Mouse (Mus musculus) left cerebral cortex, postnatal 36 days (tissue): ENCODE measurements around the gene Vav2. TPM values are rescaled to one million over a fixed set of nuclear protein-coding genes. Genes with fewer than 3 reads are reported as not detected.

ENCODE experiments used
- DNase-seq, 2 experiments: peaks; one replicate each; pipeline ENCODE4 v3.0.0; 2021 to 2022; ENCODE audit warnings: low spot score in 2 of 2, mixed read lengths in 1 of 2
- intact Hi-C: fragments of 180-260 bp; cut with DNase I; formaldehyde crosslinking; loops from one replicate; pipeline ENCODE4 v1.15.1; 2025
- total RNA-seq, 2 experiments: library from RNA; stranded (reverse); gene quantifications; 2 replicates each; pipeline ENCODE4 v1.2.3; 2021

Gene Vav2
- 10 to 100 TPM in 1 of 2 experiments, 1 to 10 TPM in 1; 9.6 to 12.3 TPM for total RNA-seq

DNA sequence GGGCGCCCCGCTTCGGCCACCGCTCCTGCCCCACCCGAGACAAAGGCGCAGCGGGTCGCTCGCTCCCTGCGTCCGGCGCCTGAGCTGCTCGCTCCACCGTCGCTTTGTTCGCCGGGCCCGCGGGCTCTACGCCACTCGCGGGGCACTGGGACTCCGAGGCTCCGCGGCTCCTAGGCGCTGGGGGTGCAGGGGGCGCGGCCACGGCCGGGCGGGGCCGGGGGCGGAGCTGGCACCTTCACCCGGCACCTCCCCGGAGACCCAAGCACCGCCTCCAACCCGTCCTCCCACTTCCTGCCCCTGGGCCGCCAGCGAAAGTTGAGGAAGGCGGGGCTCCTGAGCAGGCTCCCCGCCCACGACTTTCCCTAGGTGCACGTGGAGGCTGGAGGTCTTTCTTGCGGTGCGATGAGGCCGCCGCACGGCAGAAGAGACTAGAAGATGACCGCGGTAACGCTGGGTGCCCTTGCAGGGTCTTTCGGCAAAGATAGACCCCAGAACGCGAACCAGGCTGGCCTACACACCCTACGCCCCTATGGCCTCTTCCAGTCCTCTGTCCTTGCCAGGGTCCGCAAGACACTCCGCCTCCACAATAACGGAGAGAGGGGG, at the start of gene Vav2:
Gene Vav2, minus strand, starts transcription at position 179 of the 603 bp plus-strand sequence.
- peak; percentile 68 to 72 for DNase-seq
- intact Hi-C loops: no loop called here

DNA sequence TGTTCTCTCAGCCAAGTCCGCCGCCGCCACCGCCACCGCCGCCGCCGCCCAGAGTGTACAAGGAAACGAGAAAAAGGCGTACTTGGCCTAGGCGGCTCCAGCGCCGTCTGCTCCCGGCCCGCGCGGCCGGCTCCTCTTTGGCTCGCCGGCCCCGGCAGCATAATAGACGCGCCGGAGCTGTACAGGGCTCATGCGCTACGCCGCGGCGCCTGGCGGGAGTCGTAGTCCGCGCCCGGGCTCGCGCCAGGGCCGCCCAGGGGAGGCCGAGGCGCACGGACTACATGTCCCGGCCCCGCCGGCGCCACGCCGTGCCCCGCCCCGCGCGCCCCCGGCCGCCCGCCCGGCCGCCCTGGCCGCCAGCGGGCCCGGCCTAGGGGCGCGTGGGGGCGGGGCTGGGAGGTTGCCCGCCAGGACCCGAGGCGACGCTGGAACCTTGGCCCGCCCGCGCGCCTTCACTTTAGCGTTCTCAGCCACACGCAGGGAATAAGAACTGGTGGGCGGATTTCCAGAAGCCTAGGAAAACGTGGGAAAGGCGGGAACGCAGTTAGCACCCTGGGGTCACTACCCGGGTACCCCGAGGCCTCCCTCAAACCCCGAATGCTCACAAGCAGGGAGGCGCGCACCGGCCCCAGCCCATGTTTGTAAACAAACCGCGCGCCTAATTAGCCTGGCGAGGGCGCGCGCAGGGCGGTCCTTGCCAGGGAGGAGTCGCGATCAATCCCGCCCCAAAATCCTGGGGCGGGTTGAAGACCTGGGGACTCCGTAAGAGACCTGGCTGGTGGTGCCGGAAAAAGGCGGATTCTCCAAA, 48.9 kb upstream of the Vav2 start:
- intact Hi-C loops: loop anchor here (1.0 kb wide), 1 partner anchor 40 kb away; the partner anchor contains the start of gene Wdr5
- peak; percentile 89 to 93 for DNase-seq

DNA sequence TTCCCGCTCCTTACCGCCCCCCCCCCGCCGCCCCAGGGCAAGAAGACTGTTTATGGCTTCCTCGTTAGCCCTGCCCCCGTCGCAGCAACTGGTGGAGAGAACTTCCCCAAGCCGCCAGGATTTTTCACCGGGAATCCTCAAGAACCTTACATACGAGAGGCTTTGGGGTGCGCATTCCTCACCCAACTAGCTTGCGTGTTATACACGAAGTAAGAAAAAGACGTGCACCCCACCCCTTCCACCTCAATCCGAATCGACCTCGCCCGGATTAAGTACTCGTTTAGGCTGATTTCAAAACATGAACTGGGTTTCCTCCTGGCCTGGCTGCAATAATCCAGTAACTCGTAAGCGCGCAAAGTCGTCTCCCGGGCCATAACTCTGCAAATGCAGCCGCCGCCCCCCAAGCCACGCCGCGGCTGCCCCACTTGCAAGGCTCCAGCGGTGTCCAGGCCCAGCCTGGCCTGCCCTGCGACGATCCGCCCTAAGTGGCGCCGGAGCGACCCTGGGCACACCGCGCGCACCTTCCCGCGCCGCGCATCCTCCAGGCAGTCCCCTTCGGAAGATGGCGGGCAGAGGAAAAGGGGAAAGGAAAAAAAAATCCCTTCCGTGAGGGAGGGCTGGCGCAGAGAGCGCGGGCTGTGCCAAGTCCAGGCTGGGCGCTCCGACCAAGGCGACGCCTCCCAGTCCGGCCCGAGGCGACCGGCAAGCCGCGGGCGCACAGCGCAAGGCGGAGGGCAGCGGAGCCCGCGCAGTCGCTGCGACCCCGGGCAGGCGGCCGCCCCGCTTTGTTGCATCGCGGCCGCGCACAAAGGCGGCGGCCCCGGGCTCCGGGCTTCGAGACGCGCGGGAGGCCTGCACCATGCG, 48.0 kb upstream of the Vav2 start:
- intact Hi-C loops: loop anchor here (1.0 kb wide), 1 partner anchor 40 kb away; the partner anchor contains the start of gene Wdr5
- peak in 1 of 2 experiments; percentile 11 for DNase-seq

DNA sequence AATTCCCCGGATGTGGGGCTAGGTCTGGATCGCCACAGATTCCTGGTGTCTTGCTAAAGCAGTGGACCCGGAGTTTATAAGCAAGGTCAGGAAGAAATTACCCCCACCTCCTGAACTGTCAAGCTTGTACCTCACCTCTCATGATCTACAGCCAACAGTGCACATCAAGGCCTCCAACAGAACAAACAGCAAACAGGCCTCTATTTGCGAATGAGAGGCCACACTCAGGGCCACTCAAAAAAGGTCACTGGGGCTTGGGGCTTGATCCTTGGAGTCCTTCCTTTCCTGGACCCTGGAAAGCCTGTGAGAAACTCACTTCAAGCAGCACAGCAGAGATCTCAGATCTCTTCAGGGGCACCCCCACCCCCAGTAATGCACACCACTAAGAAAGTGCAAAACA, 47.1 kb upstream of the Vav2 start:
- DNase-seq: no peak
- intact Hi-C loops: no loop called here

DNA sequence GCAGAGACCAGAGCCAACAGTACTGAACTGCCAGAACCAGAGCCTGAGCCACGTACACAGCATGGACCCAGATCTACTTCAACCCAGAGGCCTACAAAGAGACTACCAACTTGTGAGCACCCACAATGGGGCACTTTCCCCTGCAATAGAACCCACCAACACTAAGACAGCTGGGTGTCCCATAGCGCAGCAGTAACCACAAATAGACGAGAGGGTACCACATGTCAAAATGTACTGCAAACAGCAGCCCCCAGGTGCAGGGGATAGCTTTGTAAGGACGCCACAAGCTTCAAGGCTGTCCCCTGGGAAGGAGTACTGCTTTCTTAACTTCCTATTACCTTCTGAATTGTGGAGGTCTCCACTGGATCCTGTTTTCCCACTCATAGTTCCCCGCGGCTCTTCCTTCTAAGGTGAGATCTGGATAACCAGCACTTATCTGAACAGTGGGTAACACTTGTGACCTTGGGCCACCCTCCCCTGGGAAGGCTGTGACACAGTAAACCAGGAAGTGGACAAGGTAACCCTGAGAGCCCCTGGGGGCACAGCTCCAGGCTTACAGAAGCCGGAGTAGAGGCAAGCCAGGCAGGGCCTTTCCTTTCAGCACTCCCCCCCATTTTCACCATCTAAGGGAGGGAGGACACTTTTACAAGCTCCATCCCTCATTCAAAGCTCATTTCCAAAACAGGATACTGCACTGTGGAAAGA, 46.4 kb upstream of the Vav2 start:
- no peak for DNase-seq
- intact Hi-C loops: no loop called here

DNA sequence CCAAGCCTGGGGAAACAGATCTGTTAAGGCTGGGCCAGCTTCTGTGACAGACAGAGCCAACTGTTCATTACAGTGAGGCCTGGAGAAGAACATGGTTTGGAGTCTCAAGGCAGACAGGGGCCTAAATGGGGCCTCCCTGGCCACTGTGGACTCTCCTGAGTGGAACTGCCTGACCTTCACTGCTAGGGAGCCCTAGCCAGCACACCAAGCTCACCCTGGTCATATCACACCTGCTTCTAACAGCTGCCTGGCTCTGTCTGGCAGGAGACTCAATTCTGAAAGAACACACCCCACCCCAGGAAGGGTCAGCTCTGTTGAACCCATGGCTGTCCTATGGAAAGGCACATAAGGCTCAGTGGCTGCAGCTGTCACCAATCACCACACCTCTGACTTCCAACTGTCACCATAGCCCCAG, 44.3 kb upstream of the Vav2 start:
- DNase-seq: no peak
- intact Hi-C loops: no loop called here

DNA sequence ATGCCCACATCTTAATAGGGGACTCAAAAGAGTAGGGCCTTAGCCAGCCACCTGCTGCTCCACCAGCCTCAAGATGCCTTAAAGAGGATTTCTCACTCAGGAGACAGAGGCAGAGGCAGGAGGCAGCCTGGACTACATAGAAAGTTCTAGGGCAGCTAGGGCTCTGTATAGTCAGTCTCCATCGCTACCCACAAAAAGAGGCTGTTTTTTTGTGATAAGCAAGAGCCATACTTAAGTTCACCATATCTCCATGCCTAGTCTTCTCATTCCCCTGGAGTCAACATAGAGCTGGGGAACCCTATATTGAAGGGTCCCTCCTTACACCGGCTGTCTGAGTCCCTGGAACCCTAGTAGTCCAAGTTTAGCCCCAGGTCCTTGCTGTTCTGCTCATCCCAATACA, 43.7 kb upstream of the Vav2 start:
- no peak for DNase-seq
- intact Hi-C loops: no loop called here

DNA sequence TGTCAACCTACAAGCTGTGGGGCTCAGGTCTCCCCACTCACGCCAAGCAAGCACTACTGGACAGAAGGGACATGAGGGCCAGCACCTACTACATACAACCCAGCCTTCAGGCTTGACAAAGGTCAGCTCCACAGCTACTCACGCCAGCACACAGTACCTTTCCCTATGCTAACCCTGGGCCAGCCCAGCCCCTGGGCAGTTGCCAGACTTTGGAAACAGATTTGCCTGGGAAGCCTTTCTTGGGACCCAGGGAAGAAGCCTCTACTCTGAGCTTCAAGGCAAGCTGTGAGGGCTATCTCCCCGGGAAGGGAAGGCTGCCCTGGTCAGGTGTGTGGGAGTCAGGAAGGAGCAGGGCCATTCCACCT, 43.1 kb upstream of the Vav2 start:
- DNase-seq: no peak
- intact Hi-C loops: no loop called here

DNA sequence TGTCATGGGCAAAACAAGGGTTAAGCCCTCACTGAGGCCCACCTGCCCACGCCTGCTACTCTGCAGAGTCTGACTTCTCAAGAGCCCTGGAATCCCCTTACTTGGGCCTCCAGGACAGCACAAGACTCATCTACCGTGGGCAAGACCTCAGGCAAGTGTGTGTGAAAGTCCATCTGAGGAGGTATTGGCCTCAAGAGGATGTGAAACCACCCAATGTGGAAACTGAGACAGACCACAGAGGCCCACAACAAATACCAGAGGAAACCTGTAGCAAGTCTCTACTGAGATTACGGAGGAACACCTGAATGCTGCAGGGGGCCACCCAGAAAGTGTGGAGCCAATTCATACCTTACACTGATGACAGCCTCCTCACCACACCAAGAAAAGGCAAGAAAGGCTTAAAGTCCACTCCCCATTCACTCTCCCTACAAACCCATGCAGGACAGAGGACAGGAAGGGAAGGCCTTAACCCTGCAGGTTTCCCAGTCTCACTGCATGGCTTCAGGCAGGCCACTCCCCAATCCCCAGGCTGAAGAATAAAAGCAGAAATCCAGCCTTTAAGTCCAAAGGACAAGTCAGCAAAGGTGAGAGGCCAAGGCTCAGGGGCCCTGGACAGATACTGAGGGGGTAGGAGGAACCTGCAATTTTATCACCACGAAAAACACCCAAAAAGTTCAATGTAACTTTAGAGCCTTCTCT, 42.6 kb upstream of the Vav2 start:
- intact Hi-C loops: no loop called here
- DNase-seq: no peak

DNA sequence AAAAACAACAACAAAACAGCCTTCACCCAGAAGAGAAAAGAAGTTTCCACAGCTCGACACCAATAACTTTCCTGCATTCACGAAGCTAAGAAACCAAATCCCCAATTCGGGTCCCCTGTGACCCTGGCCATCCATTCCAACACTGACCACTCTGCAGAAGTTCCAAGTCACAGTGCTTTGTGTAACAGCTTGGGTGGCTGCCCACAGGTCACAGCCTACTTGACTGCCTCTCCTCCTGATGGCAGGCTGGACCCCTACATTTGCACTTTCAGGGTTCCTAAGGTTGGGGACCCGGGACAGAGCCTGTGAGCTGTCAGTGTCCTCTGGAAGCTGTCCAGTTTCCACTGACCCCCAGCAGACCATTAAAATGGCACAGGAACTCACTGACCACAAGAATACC, 36.1 kb upstream of the Vav2 start:
- intact Hi-C loops: no loop called here

DNA sequence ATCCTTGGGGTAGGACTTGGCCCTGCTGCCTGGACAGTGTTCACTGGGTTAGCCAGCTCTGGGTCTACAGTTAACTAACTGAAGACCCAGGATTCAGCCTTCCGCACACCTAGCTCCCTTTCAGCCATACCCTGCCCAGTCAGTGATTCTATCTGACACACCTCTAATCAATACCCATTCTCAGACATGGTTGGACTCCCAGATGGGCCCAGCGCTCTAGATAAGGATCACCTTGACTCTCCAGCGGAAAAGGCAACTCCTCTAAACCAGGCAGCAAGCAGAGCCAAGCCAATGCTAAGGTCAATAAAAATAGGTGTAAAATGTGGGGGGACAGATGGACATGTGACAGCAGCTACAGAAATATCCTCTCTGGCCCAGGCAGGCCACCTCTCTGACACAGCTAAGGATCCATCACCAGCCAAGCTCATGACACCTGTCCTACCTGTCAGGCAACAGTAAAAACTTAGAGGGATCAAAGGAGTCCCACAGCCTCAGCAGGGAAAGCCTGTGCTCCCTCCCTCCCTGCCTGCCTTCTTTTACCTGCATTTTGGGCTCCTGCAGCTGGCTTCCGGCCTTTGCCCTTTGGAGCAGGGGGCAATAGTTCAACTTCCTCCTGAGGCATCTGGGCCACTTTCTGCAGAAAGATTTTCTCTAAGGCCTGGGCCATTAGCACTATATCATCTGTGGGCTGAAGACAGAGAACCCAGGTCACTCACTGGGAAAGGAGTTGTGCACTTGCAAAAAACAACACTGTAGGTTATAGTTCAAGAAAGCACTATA, 35.2 kb upstream of the Vav2 start:
- no peak for DNase-seq
- intact Hi-C loops: no loop called here

More for the DNA sequence above, 36.1 kb upstream of the Vav2 start:
- no peak for DNase-seq

DNA sequence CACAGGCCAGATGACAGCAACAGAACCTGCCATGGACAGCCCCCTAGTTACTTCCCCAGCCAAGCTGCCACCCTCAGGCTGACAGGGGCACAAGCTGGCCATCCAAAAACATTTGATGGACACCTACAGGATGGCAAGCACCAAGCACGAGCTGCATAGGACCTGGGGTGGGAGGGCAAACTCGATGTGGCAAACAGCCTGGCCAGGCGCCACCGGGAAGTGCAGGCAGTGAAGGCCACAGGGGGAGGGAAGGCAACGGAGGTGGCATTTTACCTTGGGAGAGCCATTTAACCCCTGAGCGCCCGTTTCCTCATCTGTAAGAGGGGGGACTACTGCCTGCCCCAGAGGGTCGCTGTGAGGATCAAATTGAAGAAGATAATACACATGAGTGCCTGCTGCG, 33.8 kb upstream of the Vav2 start:
- no peak for DNase-seq
- intact Hi-C loops: no loop called here

DNA sequence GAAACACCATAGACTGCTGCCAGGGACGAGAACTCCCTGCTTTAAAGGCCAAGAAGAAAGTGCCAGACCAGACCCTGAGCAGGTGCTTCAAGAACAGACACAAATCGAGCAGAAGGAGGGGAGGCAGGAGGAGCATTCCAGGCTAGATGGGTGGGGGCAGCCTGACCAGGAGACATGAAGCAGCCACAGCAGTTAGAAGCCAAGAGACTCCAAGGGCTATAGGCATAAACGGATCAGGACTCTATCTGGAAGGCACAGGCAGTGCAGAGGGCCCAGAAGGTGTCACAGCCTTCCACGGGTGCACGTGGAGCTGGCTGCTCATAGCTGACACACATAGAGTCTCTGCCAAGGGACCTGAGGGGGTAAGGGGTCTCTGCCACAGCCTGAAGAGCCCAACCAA, 33.3 kb upstream of the Vav2 start:
- DNase-seq: no peak
- intact Hi-C loops: no loop called here

DNA sequence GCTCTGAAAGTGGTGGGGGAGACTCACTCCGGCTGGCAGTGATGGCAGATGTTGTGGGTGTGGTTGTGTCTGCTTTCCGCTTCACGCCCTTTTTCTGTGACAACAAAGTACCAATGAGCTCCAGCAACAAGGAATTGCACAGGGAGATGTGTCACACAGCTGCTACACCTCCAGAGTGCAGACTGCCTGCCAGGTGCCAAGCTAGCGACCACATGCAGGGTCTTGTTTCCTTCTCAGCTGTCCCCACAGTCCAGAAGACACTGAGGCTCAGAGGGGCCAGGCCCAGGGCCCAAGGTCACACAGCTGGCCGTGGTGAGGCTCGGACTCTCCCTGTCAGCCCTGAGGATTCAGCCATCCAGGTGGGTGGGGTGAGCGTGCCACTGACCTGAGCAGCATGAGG, 32.9 kb upstream of the Vav2 start:
- intact Hi-C loops: no loop called here
- DNase-seq: no peak

DNA sequence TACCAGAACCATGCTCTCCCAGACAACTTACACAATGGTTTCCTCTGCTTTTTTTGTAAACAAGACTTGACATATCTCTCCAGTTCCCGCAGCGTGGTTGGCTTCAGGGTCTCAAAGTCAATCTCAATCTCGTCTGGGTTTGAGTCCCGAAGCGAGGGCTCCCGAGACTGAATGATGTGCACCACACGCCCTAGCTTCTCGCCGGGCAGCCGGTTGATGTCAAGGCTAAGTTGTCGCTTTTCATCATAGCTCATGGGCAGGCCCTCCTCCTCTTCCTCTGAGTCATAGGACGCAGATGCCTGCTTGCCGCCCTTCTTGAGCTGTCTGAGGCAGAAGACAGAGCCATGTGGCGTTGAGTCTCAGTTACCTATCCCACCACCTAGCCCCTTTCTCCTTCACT, 23.4 kb upstream of the Vav2 start:
- intact Hi-C loops: no loop called here
- DNase-seq: no peak

DNA sequence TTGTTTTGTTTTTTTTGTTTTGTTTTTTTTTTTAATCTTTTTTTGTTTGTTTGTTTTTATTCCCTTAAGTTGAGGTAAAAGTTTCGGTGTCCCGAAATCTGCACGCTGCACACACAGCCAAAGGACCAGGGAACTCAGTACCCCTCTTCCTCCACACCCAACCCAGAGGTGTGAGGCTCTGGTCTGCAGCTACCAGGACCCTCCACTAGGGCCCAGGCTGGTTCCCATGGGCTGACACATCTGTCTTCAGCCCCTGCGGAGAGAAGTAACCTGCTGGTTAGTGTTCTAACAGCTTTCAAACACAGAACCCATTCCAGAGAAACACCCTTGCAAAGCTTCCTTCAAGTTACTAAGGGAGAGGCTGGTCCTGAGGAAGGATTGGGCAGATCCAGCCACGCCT, 20.9 kb upstream of the Vav2 start:
- no peak for DNase-seq
- intact Hi-C loops: no loop called here

DNA sequence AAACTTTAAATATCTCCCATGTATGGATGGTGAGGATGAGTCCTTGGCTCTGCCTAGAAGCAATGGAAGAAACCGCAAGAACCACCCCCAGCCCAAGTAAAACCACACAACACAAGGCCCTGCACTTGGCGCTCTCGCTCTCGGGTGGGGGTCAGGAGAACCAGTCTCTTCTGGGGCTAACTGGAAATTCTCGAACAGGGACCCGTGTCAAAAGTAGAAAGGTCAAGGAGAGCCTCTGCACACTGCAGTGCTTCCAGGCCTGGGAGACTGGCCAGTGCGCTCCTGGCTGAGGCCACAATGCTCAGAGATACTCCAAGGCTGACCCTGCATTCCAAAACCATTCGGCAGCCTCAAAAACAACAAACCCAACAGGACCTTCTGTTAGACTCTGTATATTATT, 20.0 kb upstream of the Vav2 start:
- DNase-seq: no peak
- intact Hi-C loops: no loop called here

DNA sequence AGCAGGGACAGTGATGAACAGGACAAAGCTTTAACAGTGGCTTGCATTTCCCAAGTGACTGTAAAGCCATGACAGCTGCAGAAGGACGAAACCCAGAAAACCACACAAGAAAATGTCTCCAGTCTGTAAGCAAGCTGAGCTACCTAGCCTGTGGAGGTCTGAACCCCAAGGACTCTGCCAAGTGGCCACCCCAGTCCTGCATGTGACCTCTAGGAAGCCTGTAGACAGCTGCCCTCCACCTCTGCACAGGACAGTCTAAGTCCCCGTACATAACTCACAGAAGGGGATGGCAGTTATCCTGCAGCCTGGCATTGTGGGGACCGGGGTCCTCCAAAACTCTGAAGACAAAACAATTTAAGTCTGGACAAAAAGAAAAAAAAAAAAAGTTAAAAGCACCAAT, 19.1 kb upstream of the Vav2 start:
- DNase-seq: no peak
- intact Hi-C loops: no loop called here

DNA sequence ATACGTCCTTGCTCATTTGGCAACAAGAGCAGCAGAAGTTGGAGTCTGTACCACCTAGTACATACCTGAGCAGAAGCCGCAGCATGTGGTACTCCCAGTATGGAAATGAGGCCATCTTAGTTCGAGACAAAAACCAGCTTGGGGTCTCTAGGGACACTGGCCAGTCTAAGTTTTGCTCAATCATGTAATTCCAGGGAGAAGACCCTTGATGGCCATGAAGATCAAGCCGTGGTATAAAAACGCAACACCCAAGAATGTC, 16.5 kb upstream of the Vav2 start:
- intact Hi-C loops: no loop called here
- no peak for DNase-seq
